Mouse (Mus musculus): Measurements from ENCODE around the gene Defb43. TPM values are rescaled to one million over a fixed set of nuclear protein-coding genes. Genes with fewer than 3 reads are reported as not detected.

Defb43 gene
- polyA plus RNA-seq, 1 experiment from 2014 or later: not detected

Other genes starting within 250 kb of the Defb43 start
- 7.7 and 8.2 TPM in 2 replicates for gene Wdfy2, start 174.1 kb upstream of the Defb43 start, polyA plus RNA-seq (2015; fragmentation: Nextera tagmentation; extraction: Ambion mirVana)
- gene Defb48, start 27.3 kb upstream of the Defb43 start, polyA plus RNA-seq (2015; fragmentation: Nextera tagmentation; extraction: Ambion mirVana): not detected in 2 replicates
- gene Defb47, start 13.7 kb upstream of the Defb43 start, polyA plus RNA-seq (2015; fragmentation: Nextera tagmentation; extraction: Ambion mirVana): not detected in 2 replicates
- 0.29 TPM in 1 of 2 replicates, not detected in the other for gene Defb42, start 35.2 kb downstream of the Defb43 start, polyA plus RNA-seq (2015; fragmentation: Nextera tagmentation; extraction: Ambion mirVana)
- gene Defb30, start 38.2 kb downstream of the Defb43 start, polyA plus RNA-seq (2015; fragmentation: Nextera tagmentation; extraction: Ambion mirVana): not detected in 2 replicates